Mouse (Mus musculus) T-helper 17 cell (primary cell): ENCODE measurements at regions not wholly inside any gene's neighbourhood (a gene's known extent, or its start where the extent isn't known, plus 50 kb on each side); places are given as distances from the start of the nearest gene placed in this dataset.
"Not testable (repeated sequence)": the region's sequence is repeated elsewhere in the genome, so short reads cannot be mapped to it uniquely, and the experiment has no call there.

Experiments used
- in situ Hi-C, 2 experiments: fragments of 300-600 bp; cut with MboI, MseI; formaldehyde crosslinking; loops; 1 replicate in 1 of 2; 2 replicates in 1 of 2; pipeline ENCODE4 v1.15.1; 2025; ENCODE audit warnings: high pct_unique_total_duplicates in 2 of 2

DNA sequence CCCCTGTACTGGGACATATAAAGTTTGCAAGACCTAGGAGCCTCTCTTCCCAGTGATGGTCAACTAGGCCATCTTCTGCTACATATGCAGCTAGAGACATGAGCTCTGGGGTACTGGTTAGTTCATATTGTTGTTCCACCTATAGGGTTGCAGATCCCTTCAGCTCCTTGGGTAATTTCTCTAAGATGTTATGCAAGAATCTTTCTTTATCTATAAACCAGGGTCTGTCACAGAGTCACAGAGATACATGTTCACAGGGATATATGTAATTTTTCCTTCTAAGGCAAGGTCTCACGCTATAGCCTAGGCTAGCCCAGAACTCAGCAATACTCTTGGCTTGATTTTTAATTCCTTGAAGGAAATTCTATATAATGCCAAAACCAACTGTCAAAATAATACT, 56.9 kb downstream of the Zfp36l1 start:
- in situ Hi-C loops = not testable (repeated sequence)

- in situ Hi-C loops = no loop called here
Measured at GRCm38 (mm10) chr12:80055394-80055793, 57.4 kb downstream of the Zfp36l1 start.

- in situ Hi-C loops = no loop called here
Measured at GRCm38 (mm10) chr12:80054655-80055037, 58.2 kb downstream of the Zfp36l1 start.

GRCm38 (mm10) chr12:80053902-80054654, 58.7 kb downstream of the Zfp36l1 start:
- in situ Hi-C loops = no loop called here

DNA sequence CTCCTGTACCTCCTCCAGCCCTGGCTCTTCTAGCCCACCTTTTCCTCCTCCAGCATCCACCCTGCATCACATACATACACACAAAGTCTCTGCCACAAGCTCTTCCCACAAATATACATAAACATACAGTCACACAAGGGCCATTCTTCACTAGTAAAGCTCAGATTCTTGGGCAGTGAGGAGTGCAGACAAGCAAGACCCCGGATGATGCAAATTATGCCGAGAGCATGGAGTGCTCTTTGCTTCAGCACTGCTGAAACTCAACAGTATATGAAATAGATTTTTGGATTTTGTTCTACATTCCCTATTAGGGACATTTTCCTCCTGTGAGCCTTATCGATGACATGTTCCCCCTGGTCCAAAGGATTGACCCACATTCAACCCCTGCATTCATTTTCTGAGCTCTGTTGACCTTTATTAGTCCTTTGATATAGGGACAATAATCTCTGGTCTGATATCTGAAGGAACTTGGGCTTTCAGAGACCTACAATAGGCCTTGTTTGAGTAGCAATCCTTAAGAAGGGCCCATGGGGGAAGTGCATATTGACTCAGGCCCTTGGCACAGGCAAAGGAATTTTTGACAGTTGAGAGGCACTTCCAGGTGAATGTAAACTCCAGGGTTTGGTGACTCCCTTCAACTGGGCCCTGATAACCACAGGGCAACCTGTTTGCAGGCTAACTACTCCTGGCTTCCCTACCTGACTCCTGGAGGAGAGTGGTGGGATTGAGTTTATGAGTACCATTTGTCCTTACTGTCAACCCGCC, 64.4 kb downstream of the Zfp36l1 start:
- in situ Hi-C loops = no loop called here

GRCm38 (mm10) chr12:80046625-80047303, 66.0 kb downstream of the Zfp36l1 start:
- in situ Hi-C loops = no loop called here

GRCm38 (mm10) chr12:80041510-80042324, 71.1 kb downstream of the Zfp36l1 start:
- in situ Hi-C loops = no loop called here

DNA sequence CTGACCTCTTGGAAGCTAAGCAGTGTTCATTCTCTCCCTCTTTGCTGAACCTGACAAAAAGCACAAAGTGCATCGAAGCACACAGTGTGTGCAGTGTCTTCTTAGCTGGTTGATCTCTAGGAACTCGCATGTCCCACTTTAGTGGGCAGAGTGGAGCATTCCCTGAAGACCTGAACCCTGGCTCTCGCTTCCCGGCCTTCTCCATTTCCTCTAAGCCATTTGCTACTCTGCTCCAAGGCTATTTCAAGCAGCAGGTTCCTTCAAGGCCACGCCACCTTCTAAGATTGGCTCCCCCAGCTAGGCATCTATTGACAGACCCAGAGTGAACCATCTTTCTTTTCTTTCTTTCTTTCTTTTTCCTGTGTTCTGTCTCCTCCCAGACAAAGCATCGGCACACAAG, 71.8 kb downstream of the Zfp36l1 start:
- in situ Hi-C loops = no loop called here

- in situ Hi-C loops = no loop called here
Measured at GRCm38 (mm10) chr12:80040233-80040632, 72.6 kb downstream of the Zfp36l1 start.

DNA sequence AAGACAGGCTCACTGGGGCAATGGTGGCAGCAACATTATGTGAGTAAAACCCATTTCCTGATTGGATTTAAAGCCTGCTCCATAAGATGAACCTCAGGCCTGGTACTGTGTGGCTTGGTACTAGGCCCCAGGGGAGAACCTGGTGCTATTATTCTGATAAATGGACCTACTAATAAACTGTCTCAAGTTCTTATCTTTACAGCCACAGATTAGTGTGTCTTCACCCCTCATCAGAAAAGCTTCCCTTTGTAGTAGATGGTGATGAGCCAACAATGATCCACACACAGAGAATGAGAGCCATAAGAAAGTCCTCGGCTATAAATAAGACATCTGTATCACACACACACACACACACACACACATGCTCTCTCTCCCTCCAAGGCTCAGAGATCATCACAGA, 73.7 kb downstream of the Zfp36l1 start:
- in situ Hi-C loops = no loop called here

- in situ Hi-C loops = no loop called here
Measured at GRCm38 (mm10) chr12:80035500-80036271, 77.1 kb downstream of the Zfp36l1 start.

GRCm38 (mm10) chr12:80034963-80035411, 77.8 kb downstream of the Zfp36l1 start:
- in situ Hi-C loops = no loop called here

GRCm38 (mm10) chr12:80034100-80034499, 78.7 kb downstream of the Zfp36l1 start:
- in situ Hi-C loops = no loop called here

GRCm38 (mm10) chr12:80032520-80032919, 80.3 kb downstream of the Zfp36l1 start:
- in situ Hi-C loops = no loop called here

- in situ Hi-C loops = no loop called here
Measured at GRCm38 (mm10) chr12:80028301-80028700, 84.5 kb downstream of the Zfp36l1 start.

DNA sequence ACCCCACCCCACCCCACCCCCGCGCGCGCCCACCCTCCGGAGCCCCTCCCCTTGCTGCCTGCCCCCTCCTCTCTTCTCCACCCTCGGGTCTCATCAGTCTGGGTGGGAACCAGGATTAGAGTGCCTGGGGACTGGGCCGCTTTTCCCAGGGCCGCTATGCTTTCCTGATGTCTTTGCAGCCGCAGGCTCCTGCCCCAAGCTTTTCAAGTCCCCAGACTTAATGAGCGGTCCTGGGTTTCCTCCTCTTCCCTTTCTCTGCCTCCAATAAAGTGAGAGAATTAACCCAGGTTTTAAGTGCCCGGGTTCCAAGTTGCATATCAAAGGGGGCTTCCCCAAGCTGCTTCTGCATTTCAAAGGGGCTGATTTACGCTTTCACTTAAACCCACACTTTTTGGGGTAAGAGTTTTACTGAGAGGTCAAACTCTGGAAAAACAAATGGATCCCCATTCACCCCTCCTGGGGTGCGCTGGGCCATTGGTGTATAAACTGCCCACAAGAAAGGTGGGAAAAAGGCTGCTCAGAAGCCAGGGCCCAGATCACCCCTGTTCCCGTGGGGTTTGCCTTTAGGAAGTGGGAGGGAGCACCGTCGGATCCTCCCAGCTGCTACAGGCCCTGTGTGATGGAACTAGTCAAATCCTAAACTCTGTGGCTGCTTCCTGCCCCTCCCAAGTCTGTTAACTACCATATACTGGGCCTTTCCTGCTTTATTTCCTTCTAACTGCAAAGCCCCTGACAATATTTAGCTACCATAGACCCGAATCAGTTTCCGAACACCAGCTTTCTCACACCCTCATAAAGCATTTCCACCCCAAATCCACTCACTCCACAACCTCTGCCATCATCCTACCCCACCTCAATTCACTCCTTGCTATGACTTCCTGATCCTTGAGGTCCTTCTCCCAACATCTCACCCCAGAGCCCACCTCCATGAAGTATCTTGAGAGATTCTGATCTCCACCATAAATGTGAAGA, 89.4 kb downstream of the Zfp36l1 start:
- in situ Hi-C loops = no loop called here

DNA sequence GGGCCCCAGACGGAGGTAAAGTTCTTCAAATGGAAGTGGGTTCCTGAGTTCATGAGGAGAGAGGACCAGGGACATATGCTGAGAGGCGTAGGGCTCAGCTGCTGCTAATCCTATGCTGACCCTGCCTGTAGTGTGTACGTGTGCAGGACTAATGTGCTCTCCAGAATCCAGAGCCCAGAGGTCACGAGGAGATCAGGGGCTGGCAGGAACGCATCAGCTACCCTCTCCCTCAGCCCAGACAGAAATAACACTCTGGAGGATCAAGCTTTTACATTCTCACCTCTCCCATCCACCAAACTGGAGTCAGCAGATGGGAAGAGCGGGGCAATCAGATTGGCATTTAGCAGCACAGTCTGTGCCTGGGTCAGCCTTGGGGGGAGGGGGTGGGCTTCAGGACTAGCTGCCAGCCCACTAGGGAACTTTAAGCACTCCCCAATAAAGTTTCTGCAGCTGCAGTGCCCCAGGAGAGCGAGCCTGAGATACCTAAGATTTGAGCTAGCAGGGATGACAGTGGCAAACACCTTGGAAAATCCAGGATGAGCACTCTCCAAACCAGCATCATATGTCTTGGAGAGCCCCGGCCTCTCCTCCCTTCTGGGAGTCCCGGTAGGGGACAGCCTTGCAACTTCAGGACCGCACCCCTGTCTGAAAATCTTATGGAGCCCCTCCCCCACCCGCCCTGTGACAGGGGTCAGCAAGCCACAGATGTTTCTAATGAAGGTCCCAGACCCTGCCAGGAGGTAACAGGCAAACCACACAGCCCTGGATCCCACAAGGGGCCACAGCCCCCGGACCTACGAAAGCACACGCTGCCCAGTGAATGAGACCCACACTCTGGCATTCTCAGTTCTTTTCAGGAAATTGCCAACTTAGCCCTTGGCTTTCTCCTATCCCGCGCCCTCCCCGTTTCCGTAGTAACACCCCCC, 90.4 kb downstream of the Zfp36l1 start:
- in situ Hi-C loops = no loop called here

- in situ Hi-C loops = no loop called here
Measured at GRCm38 (mm10) chr12:80021030-80021473, 91.8 kb downstream of the Zfp36l1 start.
